Mouse (Mus musculus) olfactory bulb, adult 2 months (tissue): ENCODE measurements at regions not wholly inside any gene's neighbourhood (a gene's known extent, or its start where the extent isn't known, plus 50 kb on each side); places are given as distances from the start of the nearest gene placed in this dataset.

Source experiments
- CTCF ChIP-seq: fragments of 200-500 bp; IDR thresholded peaks from 2 replicates; pipeline ENCODE4 v1.5.1; 2012; ENCODE audit warnings: low read depth, mild to moderate bottlenecking, low read length, moderate library complexity; ENCODE audit not compliant: insufficient read depth
- POLR2A ChIP-seq: fragments of 200-500 bp; IDR thresholded peaks from 2 replicates; pipeline ENCODE4 v1.6.1; 2012; ENCODE audit warnings: mild to moderate bottlenecking, low read depth, low read length, moderate library complexity; ENCODE audit not compliant: insufficient read depth

- TF ChIP-seq CTCF (no peak), POLR2A (no peak)
These were observed 100.1 kb upstream of the Gm12830 start for GRCm38 (mm10) chr4:114721386-114721785.
